Mouse (Mus musculus) heart, postnatal 10 days (tissue): Measurements from ENCODE around the gene Isg20l2. TPM values are rescaled to one million over a fixed set of nuclear protein-coding genes. Genes with fewer than 3 reads are reported as not detected.

Experiments used
- total RNA-seq, 2 experiments: library from RNA; stranded (reverse); gene quantifications; 2 replicates each; pipeline ENCODE4 v1.2.3; 2021

The Isg20l2 gene
- total RNA-seq, 2 experiments from 2014 or later: 16.2 to 18.9 TPM

Other genes starting within 250 kb of the Isg20l2 start
- gene Lrrc71, start 181.7 kb upstream of the Isg20l2 start, total RNA-seq: under 1 TPM; 0.29 to 0.50 TPM
- gene Ntrk1, start 135.2 kb upstream of the Isg20l2 start, total RNA-seq: under 1 TPM; 0.15 to 0.29 TPM
- under 1 TPM; 0.20 to 0.55 TPM for gene Insrr, start 133.4 kb upstream of the Isg20l2 start, total RNA-seq
- gene Pear1, start 106.0 kb upstream of the Isg20l2 start, total RNA-seq: 10 to 100 TPM; 29.5 to 30.7 TPM
- gene Sh2d2a, start 83.6 kb upstream of the Isg20l2 start, total RNA-seq: under 1 TPM; 0.10 to 0.31 TPM
- gene Prcc, start 44.7 kb upstream of the Isg20l2 start, total RNA-seq: 10 to 100 TPM; 54.8 to 56.2 TPM
- 100 to 1,000 TPM; 106 to 112 TPM for gene Hdgf, start 24.0 kb upstream of the Isg20l2 start, total RNA-seq
- 10 to 100 TPM; 60.5 to 75.5 TPM for gene Mrpl24, start 10.8 kb upstream of the Isg20l2 start, total RNA-seq
- 1 to 10 TPM; 6.8 to 7.0 TPM for gene Rrnad1, start 403 bp downstream of the Isg20l2 start, total RNA-seq
- under 1 TPM; 0.57 to 0.81 TPM for gene Crabp2, start 18.4 kb downstream of the Isg20l2 start, total RNA-seq
- gene Nes, start 40.8 kb downstream of the Isg20l2 start, total RNA-seq: 10 to 100 TPM; 56.4 to 62.4 TPM
- under 1 TPM in 1 of 2 experiments, not detected in 1; 0.17 TPM for gene Bcan, start 69.9 kb downstream of the Isg20l2 start, total RNA-seq
- not detected for gene Hapln2, start 97.3 kb downstream of the Isg20l2 start, total RNA-seq
- gene Gpatch4, start 112.8 kb downstream of the Isg20l2 start, total RNA-seq: 1 to 10 TPM; 7.2 to 8.4 TPM
- gene Naxe, start 128.2 kb downstream of the Isg20l2 start, total RNA-seq: 10 to 100 TPM; 76.5 to 86.4 TPM
- not detected for gene Ttc24, start 148.0 kb downstream of the Isg20l2 start, total RNA-seq
- gene Iqgap3, start 151.7 kb downstream of the Isg20l2 start, total RNA-seq: 10 to 100 TPM; 15.6 to 19.3 TPM
- gene Mef2d, start 212.1 kb downstream of the Isg20l2 start, total RNA-seq: 100 to 1,000 TPM; 121 to 133 TPM